Mouse (Mus musculus) liver, embryonic 12.5 days (tissue): Measurements from ENCODE around the gene Aqp11. TPM values are rescaled to one million over a fixed set of nuclear protein-coding genes. Genes with fewer than 3 reads are reported as not detected.

ENCODE experiments used
- ATAC-seq: fragments of 200-750 bp; cut with Nextera tagmentation; 2 replicates; pipeline ENCODE4 v1.8.0; 2017; ENCODE audit warnings: moderate number of reproducible peaks, mild to moderate bottlenecking, moderate library complexity
- H3K27ac ChIP-seq: fragments of 300-500 bp; sonication (generic); 2 replicates; pipeline ENCODE4 v1.5.1; 2016; ENCODE audit warnings: mild to moderate bottlenecking
- H3K27me3 ChIP-seq: fragments of 300-500 bp; sonication (generic); replicated peaks from 2 replicates; pipeline ENCODE4 v1.6.1; 2016; ENCODE audit warnings: mild to moderate bottlenecking, moderate library complexity
- H3K36me3 ChIP-seq: fragments of 300-500 bp; sonication (generic); 2 replicates; pipeline ENCODE4 v1.6.1; 2016; ENCODE audit warnings: mild to moderate bottlenecking, moderate library complexity
- H3K4me1 ChIP-seq: fragments of 300-500 bp; sonication (generic); 2 replicates; pipeline ENCODE4 v1.6.1; 2016
- H3K4me2 ChIP-seq: fragments of 300-500 bp; sonication (generic); 2 replicates; pipeline ENCODE4 v1.6.1; 2016; ENCODE audit warnings: mild to moderate bottlenecking, moderate library complexity
- H3K4me3 ChIP-seq: fragments of 300-500 bp; sonication (generic); 2 replicates; pipeline ENCODE4 v1.5.1; 2016; ENCODE audit warnings: mild to moderate bottlenecking, moderate library complexity
- H3K9ac ChIP-seq: fragments of 300-500 bp; sonication (generic); 2 replicates; pipeline ENCODE4 v1.6.1; 2016; ENCODE audit warnings: mild to moderate bottlenecking, moderate library complexity
- H3K9me3 ChIP-seq: fragments of 300-500 bp; sonication (generic); replicated peaks from 2 replicates; pipeline ENCODE4 v1.6.1; 2016; ENCODE audit warnings: mild to moderate bottlenecking, moderate library complexity
- WGBS: fragments of 180-500 bp; shearing (Covaris S2); methylation state at CpG from one replicate; pipeline ENCODE4 v1.1.7; 2016; ENCODE audit not compliant: insufficient replicate concordance; 5-methylcytosine and 5-hydroxymethylcytosine counted together
- polyA plus RNA-seq: library from polyadenylated mRNA; unstranded; fragments of >200 nt; fragmentation: Nextera tagmentation; extraction: Ambion mirVana; gene quantifications from 2 replicates; pipeline ENCODE4 v1.2.1, GENCODE M21; 2016

The Aqp11 gene
- polyA plus RNA-seq, 1 experiment from 2014 or later, result 12.1 TPM

GRCm38 (mm10) chr7:97766406-97767166 lies 28.5 kb upstream of the Aqp11 start:
- WGBS, result 54% methylated on average over 9 of the region's 9 CpGs
- no peak for ATAC-seq

GRCm38 (mm10) chr7:97765963-97766347 lies 27.9 kb upstream of the Aqp11 start:
- no peak overlapping the region for H3K9ac ChIP-seq
- 70% methylated on average over 5 of the region's 5 CpGs for WGBS
- no peak for ATAC-seq
- H3K4me2 ChIP-seq, result no peak overlapping the region
- peaks cover 22% of the 10 kb centered on the region for H3K4me1 ChIP-seq
- H3K36me3 ChIP-seq, result no peaks in the 10 kb centered on the region
- no peaks in the 10 kb centered on the region for H3K9me3 ChIP-seq
- H3K27me3 ChIP-seq, result no peaks in the 10 kb centered on the region
- H3K4me3 ChIP-seq, result no peak overlapping the region
- H3K27ac ChIP-seq, result no peak overlapping the region

More at GRCm38 (mm10) chr7:97766406-97767166, 28.5 kb upstream of the Aqp11 start:
- H3K36me3 ChIP-seq, result no peaks in the 10 kb centered on the region
- H3K9ac ChIP-seq, result no peak overlapping the region
- H3K27ac ChIP-seq, result no peak overlapping the region
- no peak overlapping the region for H3K4me3 ChIP-seq
- H3K4me1 ChIP-seq, result peaks cover 22% of the 10 kb centered on the region
- 0 out of 2 replicates have a peak overlapping the region, but pooled peaks have one; percentile 10 for H3K4me2 ChIP-seq
- no peaks in the 10 kb centered on the region for H3K9me3 ChIP-seq
- H3K27me3 ChIP-seq, result no peaks in the 10 kb centered on the region

- ATAC-seq, result no peak
- WGBS, result 51% methylated on average over 21 of the region's 21 CpGs
- H3K9me3 ChIP-seq, result no peaks in the 10 kb centered on the region
- H3K27ac ChIP-seq, result no peak overlapping the region
- no peak overlapping the region for H3K4me3 ChIP-seq
- H3K4me1 ChIP-seq, result peaks cover 22% of the 10 kb centered on the region
- no peaks in the 10 kb centered on the region for H3K36me3 ChIP-seq
- H3K9ac ChIP-seq, result no peak overlapping the region
- no peaks in the 10 kb centered on the region for H3K27me3 ChIP-seq
- H3K4me2 ChIP-seq, result no peak overlapping the region
Measured at GRCm38 (mm10) chr7:97765181-97765962, 27.3 kb upstream of the Aqp11 start.

- Histone ChIP-seq H3K9ac (no peak overlapping the region), H3K27ac (0 out of 2 replicates have a peak overlapping the region, but pooled peaks have one; percentile 14)
Measured at GRCm38 (mm10) chr7:97764591-97764990, 26.5 kb upstream of the Aqp11 start.

GRCm38 (mm10) chr7:97756967-97757881 lies 19.1 kb upstream of the Aqp11 start:
- WGBS, result 68% methylated on average over 18 of the region's 18 CpGs
- Histone ChIP-seq H3K9ac (no peak overlapping the region), H3K9me3 (no peaks in the 10 kb centered on the region), H3K27ac (no peak overlapping the region), H3K27me3 (no peaks in the 10 kb centered on the region), H3K4me3 (no peak overlapping the region), H3K36me3 (no peaks in the 10 kb centered on the region), H3K4me2 (no peak overlapping the region), H3K4me1 (no peaks in the 10 kb centered on the region)
- no peak for ATAC-seq

More at GRCm38 (mm10) chr7:97764591-97764990, 26.5 kb upstream of the Aqp11 start:
- WGBS, result 73% methylated on average over 11 of the region's 11 CpGs
- Histone ChIP-seq H3K36me3 (no peaks in the 10 kb centered on the region), H3K4me3 (no peak overlapping the region), H3K4me2 (no peak overlapping the region), H3K9me3 (no peaks in the 10 kb centered on the region), H3K27me3 (no peaks in the 10 kb centered on the region), H3K4me1 (peaks cover 22% of the 10 kb centered on the region)
- ATAC-seq, result no peak

- H3K9me3 ChIP-seq, result no peaks in the 10 kb centered on the region
- H3K36me3 ChIP-seq, result no peaks in the 10 kb centered on the region
- H3K9ac ChIP-seq, result peak overlapping the region; percentile 64
- H3K4me1 ChIP-seq, result peaks cover 47% of the 10 kb centered on the region
- peak; percentile 33 for ATAC-seq
- H3K4me2 ChIP-seq, result peak overlapping the region; percentile 71
- peak overlapping the region; percentile 52 for H3K4me3 ChIP-seq
- H3K27me3 ChIP-seq, result no peaks in the 10 kb centered on the region
- 14% methylated on average over 19 of the region's 19 CpGs for WGBS
- peak overlapping the region; percentile 98 for H3K27ac ChIP-seq
Measured at GRCm38 (mm10) chr7:97749207-97750190, 11.4 kb upstream of the Aqp11 start.

GRCm38 (mm10) chr7:97748527-97749206 lies 10.6 kb upstream of the Aqp11 start:
- 20% methylated on average over 10 of the region's 10 CpGs for WGBS
- no peak for ATAC-seq
- Histone ChIP-seq H3K27me3 (no peaks in the 10 kb centered on the region), H3K36me3 (no peaks in the 10 kb centered on the region), H3K4me1 (peaks cover 47% of the 10 kb centered on the region), H3K9ac (peak overlapping the region; percentile 64), H3K4me3 (peak overlapping the region; percentile 52), H3K27ac (peak overlapping the region; percentile 98), H3K9me3 (no peaks in the 10 kb centered on the region), H3K4me2 (peak overlapping the region; percentile 71)

GRCm38 (mm10) chr7:97747787-97748497 lies 9.9 kb upstream of the Aqp11 start:
- Histone ChIP-seq H3K4me2 (peak overlapping the region; percentile 71), H3K9ac (peak overlapping the region; percentile 64), H3K36me3 (no peaks in the 10 kb centered on the region), H3K27ac (peak overlapping the region; percentile 98), H3K9me3 (no peaks in the 10 kb centered on the region), H3K4me3 (peak overlapping the region; percentile 52), H3K4me1 (peaks cover 47% of the 10 kb centered on the region), H3K27me3 (no peaks in the 10 kb centered on the region)
- 0 out of 2 replicates have a peak, but pooled peaks have one; percentile 27 for ATAC-seq
- WGBS, result 21% methylated on average over 28 of the region's 28 CpGs

GRCm38 (mm10) chr7:97747176-97747707 lies 9.2 kb upstream of the Aqp11 start:
- no peaks in the 10 kb centered on the region for H3K27me3 ChIP-seq
- H3K9ac ChIP-seq, result peak overlapping the region; percentile 64; the same call in 1 of the 2 replicates
- no peaks in the 10 kb centered on the region for H3K36me3 ChIP-seq
- H3K4me3 ChIP-seq, result peak overlapping the region; percentile 52; the same call in 1 of the 2 replicates
- WGBS, result 17% methylated on average over 4 of the region's 4 CpGs
- H3K4me2 ChIP-seq, result peak overlapping the region; percentile 71
- peak overlapping the region; percentile 98 for H3K27ac ChIP-seq
- H3K4me1 ChIP-seq, result peaks cover 53% of the 10 kb centered on the region
- ATAC-seq, result peak; percentile 91
- no peaks in the 10 kb centered on the region for H3K9me3 ChIP-seq
